Mouse (Mus musculus): Measurements from ENCODE around the gene Syt16. TPM values are rescaled to one million over a fixed set of nuclear protein-coding genes. Genes with fewer than 3 reads are reported as not detected.

Gene Syt16
- total RNA-seq, 2 experiments from 2014 or later: 82.4 to 104 TPM

GRCm38 (mm10) chr12:73998128-73998456 is 631 bp downstream of the Syt16 start:
- DNase-seq (ENCODE audit: low spot score in 2 of 2): peak in 1 of 2 experiments; percentile 59
- intact Hi-C loops (cut with DNase I): no loop called here

DNA sequence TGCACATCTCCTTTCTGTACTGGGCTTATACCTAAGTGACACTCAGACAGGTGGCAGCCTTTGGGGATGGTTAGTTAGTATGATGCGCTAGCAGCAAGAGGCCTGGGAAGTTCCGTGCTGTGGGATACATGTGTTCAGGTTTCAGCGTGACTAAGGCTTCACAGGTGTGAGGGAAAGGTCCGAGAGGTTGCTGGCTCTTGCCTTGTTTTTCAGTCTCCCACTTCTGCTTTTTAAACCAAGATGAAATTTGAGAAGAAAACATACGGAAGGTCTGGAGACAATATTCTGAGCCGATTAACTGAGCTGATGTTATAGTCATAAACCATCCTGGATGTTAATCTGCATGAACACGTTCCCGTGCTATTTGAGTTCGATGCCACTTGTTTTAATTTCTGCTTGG is 5.0 kb downstream of the Syt16 start:
- DNase-seq (ENCODE audit: low spot score in 2 of 2): no peak
- intact Hi-C loops (cut with DNase I): no loop called here

GRCm38 (mm10) chr12:74009448-74009911 is 12.0 kb downstream of the Syt16 start:
- intact Hi-C loops (cut with DNase I): no loop called here
- peak; percentile 71 to 72 for DNase-seq (ENCODE audit: low spot score in 2 of 2)

DNA sequence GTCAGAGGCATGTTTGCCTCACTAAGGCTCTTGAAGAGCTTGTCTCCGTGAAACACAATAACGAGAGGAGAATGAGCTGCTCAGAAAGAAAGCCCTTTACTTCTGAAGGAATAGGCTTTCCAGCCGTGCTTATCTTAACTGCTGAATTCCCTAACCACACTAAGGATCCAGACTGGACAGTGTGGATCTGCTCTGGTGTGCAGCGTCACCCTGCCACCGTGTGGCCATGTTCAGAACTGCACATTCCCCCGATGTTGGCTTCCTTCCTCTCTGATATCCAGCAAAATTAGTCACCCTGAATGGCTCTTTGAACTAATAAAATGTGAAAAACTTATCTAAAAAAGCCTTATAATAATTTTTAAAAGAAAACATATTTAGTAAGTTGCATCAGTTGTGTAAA is 16.3 kb downstream of the Syt16 start:
- intact Hi-C loops (cut with DNase I): loop anchor here (1.0 to 10.0 kb wide), 3 partner anchors 279 to 449 kb away; no protein-coding TSS in a partner anchor
- peak; percentile 77 to 83 for DNase-seq (ENCODE audit: low spot score in 2 of 2)

DNA sequence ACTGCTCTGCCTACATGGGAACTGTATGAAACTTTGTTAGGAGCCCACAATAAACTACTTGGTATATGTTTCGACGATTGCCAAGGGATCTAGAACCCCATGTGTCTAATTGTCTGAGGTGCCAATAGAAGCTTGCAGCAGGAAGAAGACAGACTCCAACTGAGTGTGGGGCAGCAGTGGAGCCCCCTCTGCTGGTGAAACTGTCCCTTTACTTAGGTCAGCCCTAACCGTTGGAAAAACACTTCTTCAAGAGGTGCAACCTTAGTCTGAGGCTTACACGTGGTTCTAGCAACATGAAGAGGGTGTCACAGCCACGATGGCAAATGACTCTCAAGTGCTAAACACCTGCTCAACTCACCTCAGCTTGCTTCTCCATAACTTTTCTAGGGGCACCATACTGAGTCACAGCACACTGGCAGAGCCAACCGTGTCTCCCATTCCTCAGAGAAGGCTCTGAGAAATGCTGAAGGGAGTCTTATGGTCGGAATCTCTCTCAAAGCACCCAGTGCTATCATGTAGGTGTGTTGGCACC is 17.3 kb downstream of the Syt16 start:
- DNase-seq (ENCODE audit: low spot score in 2 of 2): no peak
- intact Hi-C loops (cut with DNase I): loop anchor here (5.0 to 10.0 kb wide), 2 partner anchors 277 to 450 kb away; no protein-coding TSS in a partner anchor

GRCm38 (mm10) chr12:74015491-74015890 is 18.0 kb downstream of the Syt16 start:
- intact Hi-C loops (cut with DNase I): loop anchor here (10.0 kb wide), 1 partner anchor 451 kb away; no protein-coding TSS in a partner anchor
- DNase-seq (ENCODE audit: low spot score in 2 of 2): no peak

GRCm38 (mm10) chr12:74023260-74023659 is 25.8 kb downstream of the Syt16 start:
- DNase-seq (ENCODE audit: low spot score in 2 of 2): no peak
- intact Hi-C loops (cut with DNase I): no loop called here

DNA sequence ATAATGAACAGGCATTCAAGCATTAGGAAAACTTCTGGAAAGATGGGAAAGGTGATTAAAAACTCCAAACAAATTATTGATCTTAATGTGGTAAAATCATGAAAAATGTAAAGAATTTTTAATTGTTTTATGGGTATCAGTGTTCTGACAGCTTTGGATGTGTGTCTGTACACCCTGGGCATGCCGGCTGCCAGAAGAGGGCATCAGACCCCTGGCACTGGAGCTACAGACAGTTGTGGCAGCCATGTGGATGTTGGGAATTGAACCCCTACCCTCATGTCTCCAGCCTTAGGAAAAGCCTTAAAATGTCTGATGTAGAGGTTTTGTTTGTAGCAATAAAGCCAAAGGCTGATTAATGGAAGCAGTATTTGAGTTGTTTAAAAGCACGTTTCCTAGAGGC is 27.5 kb downstream of the Syt16 start:
- DNase-seq (ENCODE audit: low spot score in 2 of 2): no peak
- intact Hi-C loops (cut with DNase I): no loop called here

GRCm38 (mm10) chr12:74043225-74043624 is 45.8 kb downstream of the Syt16 start:
- intact Hi-C loops (cut with DNase I): no loop called here
- DNase-seq (ENCODE audit: low spot score in 2 of 2): no peak

DNA sequence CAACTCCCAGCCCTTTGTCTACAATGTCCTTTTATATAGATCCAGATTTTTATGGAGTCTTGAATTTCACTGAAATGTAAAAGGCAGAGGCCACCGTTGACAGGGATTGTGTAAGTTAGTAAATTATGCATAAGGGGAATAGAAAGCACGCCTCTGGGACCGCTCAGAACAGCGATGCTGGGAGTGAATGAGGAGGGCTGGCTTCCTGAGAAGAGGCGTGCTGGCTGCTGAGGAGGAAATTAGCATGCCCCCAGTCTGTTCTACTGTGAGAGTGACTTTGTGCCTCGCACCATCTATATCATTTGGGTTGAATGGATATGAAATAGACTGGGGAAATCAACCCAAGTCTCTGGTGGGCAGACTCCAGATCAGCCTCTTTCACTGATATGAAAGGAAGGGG is 46.3 kb downstream of the Syt16 start:
- intact Hi-C loops (cut with DNase I): no loop called here
- DNase-seq (ENCODE audit: low spot score in 2 of 2): no peak

GRCm38 (mm10) chr12:74044241-74044640 is 46.8 kb downstream of the Syt16 start:
- intact Hi-C loops (cut with DNase I): no loop called here
- no peak for DNase-seq (ENCODE audit: low spot score in 2 of 2)

DNA sequence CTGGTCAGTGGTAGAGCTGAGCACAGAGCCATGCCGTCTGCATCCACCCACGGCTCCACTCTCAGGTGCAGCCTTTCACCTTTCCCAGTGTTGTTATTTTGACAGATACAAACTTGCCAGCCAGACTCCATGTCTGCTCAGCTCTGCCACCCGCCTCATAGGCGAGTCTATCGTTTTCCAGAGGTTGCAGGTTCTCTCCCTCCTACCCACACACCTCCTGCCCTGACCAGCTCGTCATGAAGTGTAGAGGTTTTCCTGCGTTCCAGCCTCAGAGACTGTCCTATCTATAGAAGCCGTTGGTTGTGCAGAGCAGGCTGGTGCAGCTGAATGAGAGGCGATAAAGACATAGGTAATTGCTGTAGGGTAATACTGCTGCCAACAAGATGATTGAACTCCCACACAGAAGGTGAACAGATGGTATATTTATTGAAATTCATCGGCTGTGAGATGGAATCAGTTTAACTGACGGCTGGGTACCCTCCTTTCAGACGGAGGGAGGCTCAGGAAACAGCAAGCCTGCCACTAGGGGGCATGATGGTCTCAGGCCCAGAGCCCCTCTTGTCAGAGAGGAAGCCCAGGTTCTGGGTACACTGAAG is 58.0 kb downstream of the Syt16 start:
- DNase-seq (ENCODE audit: low spot score in 2 of 2): peak; percentile 76 to 78
- intact Hi-C loops (cut with DNase I): loop anchor here (5.0 kb wide), 2 partner anchors 52 to 237 kb away; no protein-coding TSS in a partner anchor

DNA sequence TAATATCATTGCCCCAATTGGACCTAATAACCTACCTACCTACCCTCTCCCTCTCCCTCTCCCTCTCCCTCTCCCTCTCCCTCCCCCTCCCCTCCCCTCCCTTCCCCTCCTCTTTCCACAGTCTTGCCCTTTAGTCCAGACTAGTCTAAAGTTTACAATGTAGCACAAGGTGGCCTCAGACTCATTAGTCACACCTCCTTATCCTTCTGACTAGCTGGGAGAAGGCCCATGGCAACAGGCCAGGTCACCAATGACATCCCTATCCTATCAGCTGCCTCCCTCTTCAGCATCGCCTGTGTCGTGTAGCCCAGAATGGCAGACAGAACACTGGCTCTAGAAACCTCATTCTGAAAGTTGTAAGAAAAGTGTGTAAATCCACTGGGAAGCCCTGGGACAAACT is 58.7 kb downstream of the Syt16 start:
- intact Hi-C loops (cut with DNase I): loop anchor here (5.0 kb wide), 2 partner anchors 51 to 236 kb away; no protein-coding TSS in a partner anchor
- DNase-seq (ENCODE audit: low spot score in 2 of 2): no peak

DNA sequence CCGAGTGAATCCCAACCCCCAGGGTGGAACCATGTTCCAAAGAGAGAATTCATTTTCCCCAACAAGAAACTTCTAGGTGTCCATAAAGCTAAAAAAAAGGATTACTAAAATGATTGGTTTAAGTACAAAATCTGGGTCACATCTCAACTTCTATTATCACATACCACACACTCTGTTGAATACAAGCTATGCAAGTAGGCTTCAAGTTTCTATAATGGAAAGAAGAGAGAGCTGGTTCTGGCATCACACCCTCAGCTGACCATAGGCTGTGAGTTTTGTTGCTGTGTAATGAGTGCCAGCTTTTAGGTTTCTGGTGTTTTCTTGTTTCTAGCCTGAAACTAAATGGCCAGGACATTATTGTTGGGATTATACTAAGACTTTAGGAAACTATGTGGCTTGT is 65.1 kb downstream of the Syt16 start:
- intact Hi-C loops (cut with DNase I): no loop called here
- no peak for DNase-seq (ENCODE audit: low spot score in 2 of 2)

GRCm38 (mm10) chr12:74068912-74069311 is 71.5 kb downstream of the Syt16 start:
- no peak for DNase-seq (ENCODE audit: low spot score in 2 of 2)
- intact Hi-C loops (cut with DNase I): no loop called here

- intact Hi-C loops (cut with DNase I): no loop called here
- DNase-seq (ENCODE audit: low spot score in 2 of 2): no peak
Measured at GRCm38 (mm10) chr12:74075590-74075989, 78.1 kb downstream of the Syt16 start.

GRCm38 (mm10) chr12:74076091-74076490 is 78.6 kb downstream of the Syt16 start:
- intact Hi-C loops (cut with DNase I): no loop called here
- peak; percentile 46 to 49 for DNase-seq (ENCODE audit: low spot score in 2 of 2)

GRCm38 (mm10) chr12:74081122-74081521 is 83.7 kb downstream of the Syt16 start:
- DNase-seq (ENCODE audit: low spot score in 2 of 2): no peak
- intact Hi-C loops (cut with DNase I): no loop called here

- intact Hi-C loops (cut with DNase I): no loop called here
- no peak for DNase-seq (ENCODE audit: low spot score in 2 of 2)
Measured at GRCm38 (mm10) chr12:74084389-74084788, 86.9 kb downstream of the Syt16 start.

- intact Hi-C loops (cut with DNase I): no loop called here
- DNase-seq (ENCODE audit: low spot score in 2 of 2): no peak
Measured at GRCm38 (mm10) chr12:74087086-74087485, 89.6 kb downstream of the Syt16 start.

- intact Hi-C loops (cut with DNase I): no loop called here
- no peak for DNase-seq (ENCODE audit: low spot score in 2 of 2)
Measured at GRCm38 (mm10) chr12:74089342-74090131, 92.1 kb downstream of the Syt16 start.

All from left cerebral cortex, postnatal 36 days (tissue).